Mouse (Mus musculus) right cerebral cortex, postnatal 10 days (tissue): Measurements from ENCODE around the gene Zfp618.

Experiments
- DNase-seq, 2 experiments: peaks; one replicate each; pipeline ENCODE4 v3.0.0; 2021; ENCODE audit warnings: low spot score in 2 of 2

The Zfp618 gene

GRCm38 (mm10) chr4:62965497-62966302 lies at the start of gene Zfp618:
TSS of gene Zfp618 (plus strand) at chr4:62965573.
- DNase-seq = peak in 1 of 2 experiments; percentile 28

- no peak for DNase-seq
Measured at GRCm38 (mm10) chr4:62917056-62917455, 48.3 kb upstream of the Zfp618 start.

- DNase-seq = no peak
Measured at GRCm38 (mm10) chr4:62933798-62934197, 31.6 kb upstream of the Zfp618 start.

- no peak for DNase-seq
Measured at GRCm38 (mm10) chr4:62935589-62936218, 29.7 kb upstream of the Zfp618 start.

- DNase-seq = peak; percentile 62 to 67
Measured at GRCm38 (mm10) chr4:62941961-62942892, 23.1 kb upstream of the Zfp618 start.

- DNase-seq = peak in 1 of 2 experiments; percentile 24
Measured at GRCm38 (mm10) chr4:62944326-62944879, 21.0 kb upstream of the Zfp618 start.

- no peak for DNase-seq
Measured at GRCm38 (mm10) chr4:62963806-62964205, 1.6 kb upstream of the Zfp618 start.

GRCm38 (mm10) chr4:62964844-62965496 lies 403 bp upstream of the Zfp618 start:
- DNase-seq = no peak

- DNase-seq = no peak
Measured at GRCm38 (mm10) chr4:62969526-62969925, 4.2 kb downstream of the Zfp618 start.

- DNase-seq = no peak
Measured at GRCm38 (mm10) chr4:62971991-62972390, 6.6 kb downstream of the Zfp618 start.

GRCm38 (mm10) chr4:62973086-62973485 lies 7.7 kb downstream of the Zfp618 start:
- DNase-seq = no peak

GRCm38 (mm10) chr4:62974901-62975300 lies 9.5 kb downstream of the Zfp618 start:
- DNase-seq = no peak

- DNase-seq = no peak
Measured at GRCm38 (mm10) chr4:62975541-62975940, 10.2 kb downstream of the Zfp618 start.

- no peak for DNase-seq
Measured at GRCm38 (mm10) chr4:62977454-62977853, 12.1 kb downstream of the Zfp618 start.

- DNase-seq = peak in 1 of 2 experiments; percentile 26
Measured at GRCm38 (mm10) chr4:62978501-62978911, 13.1 kb downstream of the Zfp618 start.

GRCm38 (mm10) chr4:62981572-62981971 lies 16.2 kb downstream of the Zfp618 start:
- DNase-seq = no peak

GRCm38 (mm10) chr4:62983556-62983955 lies 18.2 kb downstream of the Zfp618 start:
- no peak for DNase-seq

GRCm38 (mm10) chr4:62991336-62991735 lies 26.0 kb downstream of the Zfp618 start:
- no peak for DNase-seq

- no peak for DNase-seq
Measured at GRCm38 (mm10) chr4:62993190-62993589, 27.8 kb downstream of the Zfp618 start.

GRCm38 (mm10) chr4:62997606-62998005 lies 32.2 kb downstream of the Zfp618 start:
- DNase-seq = no peak

- DNase-seq = peak in 1 of 2 experiments; percentile 29
Measured at GRCm38 (mm10) chr4:62998431-62998835, 33.1 kb downstream of the Zfp618 start.
